8 mouse cellular contexts compared by ENCODE assay signal in genomic region chr6:140714905-140715365, GRCm38 (mm10). TPM values are rescaled to one million over a fixed set of nuclear protein-coding genes. Genes with fewer than 3 reads are reported as not detected.
A peak's percentile ranks its signal among the peaks of the same experiment; 100 is the strongest.
DNase-seq lines count a peak whose midpoint lies in the region; ATAC-seq and TF ChIP-seq lines count a peak whose summit lies in the region.

No protein-coding gene starts in this region.

- WGBS in midbrain, embryonic 16.5 days, result 24% methylated on average over 10 of the region's 10 CpGs
- WGBS in spleen, adult 2 months, result 16% methylated on average over 10 of the region's 10 CpGs

- intact Hi-C loops in gastrocnemius, postnatal 36 days (cut with DNase I), result loop anchor here (5.0 to 10.0 kb wide), 2 partner anchors 140 to 727 kb away; no protein-coding TSS in a partner anchor
- intact Hi-C loops in left cerebral cortex, postnatal 4 days (cut with DNase I), result loop anchor here (5.0 kb wide), 1 partner anchor 862 kb away; no protein-coding TSS in a partner anchor

- peak; percentile 80 for ATAC-seq in midbrain, embryonic 16.5 days

- no peak for TF ChIP-seq POLR2A in spleen, adult 2 months (IDR thresholded peaks at IDR 0.05; ENCODE audit: low read depth, low read length)

- H3K27me3 ChIP-seq in midbrain, embryonic 16.5 days (ENCODE audit: control insufficient read depth, insufficient read depth, low read depth, low read length), result no peaks in the 10 kb centered on the region; the same call in 1 of the 2 replicates
- H3K27me3 ChIP-seq in spleen, adult 2 months (ENCODE audit: control insufficient read depth, insufficient read depth, low read length), result no peaks in the 10 kb centered on the region

- H3K4me2 ChIP-seq in midbrain, embryonic 16.5 days (ENCODE audit: low read length), result no peak overlapping the region

- DNase-seq in gastrocnemius, adult 18-20 months (ENCODE audit: low spot score), result peak; percentile 62
- no peak for DNase-seq in gastrocnemius, postnatal 25 days
- DNase-seq in cerebellum, postnatal 4 days (ENCODE audit: low spot score in 2 of 2), result peak; percentile 56 to 83
- peak; percentile 47 to 65 for DNase-seq in gastrocnemius, postnatal 36 days
- DNase-seq in kidney, adult 11 months, result peak; percentile 43
- DNase-seq in left cerebral cortex, postnatal 4 days, result peak; percentile 83
- DNase-seq in spleen, adult 2 months (ENCODE audit: low read depth in 1 of 2, low spot score in 2 of 2), result peak in 1 of 2 experiments; percentile 53

- TF ChIP-seq CTCF in spleen, adult 2 months (IDR thresholded peaks at IDR 0.05; ENCODE audit: extremely low read depth, insufficient read depth, insufficient read length, insufficient replicate concordance), result peak; percentile 90; the same call in 1 of the 2 replicates

- H3K4me3 ChIP-seq in midbrain, embryonic 16.5 days (ENCODE audit: low read depth, low read length), result no peak overlapping the region
- no peak overlapping the region for H3K4me3 ChIP-seq in spleen, adult 2 months (ENCODE audit: extremely low read depth, insufficient read depth, insufficient read length)

- no peaks in the 10 kb centered on the region for H3K36me3 ChIP-seq in midbrain, embryonic 16.5 days (ENCODE audit: control insufficient read depth, insufficient read depth, low read length)
- H3K36me3 ChIP-seq in spleen, adult 2 months (ENCODE audit: control insufficient read depth, insufficient read depth, low read length), result no peaks in the 10 kb centered on the region

- H3K9ac ChIP-seq in midbrain, embryonic 16.5 days (ENCODE audit: low read depth, low read length), result no peak overlapping the region

- H3K9me3 ChIP-seq in midbrain, embryonic 16.5 days (replicated peaks; ENCODE audit: control insufficient read depth, low read length, poor library complexity, severe bottlenecking), result no peaks in the 10 kb centered on the region

- no peaks in the 10 kb centered on the region for H3K4me1 ChIP-seq in midbrain, embryonic 16.5 days (ENCODE audit: control insufficient read depth, insufficient read depth, low read length)
- no peaks in the 10 kb centered on the region for H3K4me1 ChIP-seq in spleen, adult 2 months (ENCODE audit: control insufficient read depth, insufficient read depth, insufficient read length)

- no peak overlapping the region for H3K27ac ChIP-seq in midbrain, embryonic 16.5 days (ENCODE audit: low read length)
- H3K27ac ChIP-seq in spleen, adult 2 months (ENCODE audit: insufficient read depth, low read length), result no peak overlapping the region

RNA-seq across cellular contexts. Expression of gene Gm11077, which starts 14.1 kb away (rescaled TPM):
- not detected for total RNA-seq in gastrocnemius, adult 18-20 months (2021)
- total RNA-seq in gastrocnemius, postnatal 25 days (2021), result not detected
- total RNA-seq in gastrocnemius, postnatal 36 days (2021), result not detected
- not detected for total RNA-seq in left cerebral cortex, postnatal 4 days (2021)
- polyA plus RNA-seq in midbrain, embryonic 16.5 days (2015; fragmentation: Nextera tagmentation; extraction: Ambion mirVana), result not detected in 2 replicates
- not detected in 2 replicates for polyA plus RNA-seq in spleen, adult 2 months (2012; rRNA removed)
